8 mouse cellular contexts compared by ENCODE assay signal in the genomic region with DNA sequence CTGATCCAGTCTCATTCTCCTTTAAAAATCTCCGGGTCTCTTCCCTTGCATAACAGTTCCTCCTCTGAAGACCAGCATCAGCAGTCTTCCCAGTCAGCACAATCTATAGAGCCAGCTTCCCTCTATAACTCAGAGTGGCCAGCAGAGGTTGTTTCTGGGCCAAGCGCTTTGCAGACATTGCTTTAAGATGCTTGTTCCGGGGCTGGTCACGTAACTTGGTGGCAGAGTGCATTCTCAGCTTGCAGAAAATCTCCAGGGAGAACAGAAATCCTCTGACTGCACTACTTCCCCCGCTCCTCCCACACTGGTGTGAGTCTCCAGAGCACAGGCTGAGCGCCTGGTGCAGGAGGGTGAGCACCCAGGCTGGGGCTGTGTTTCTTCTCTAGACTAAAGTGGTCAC.
DNase-seq lines count a peak whose midpoint lies in the region; ATAC-seq and TF ChIP-seq lines count a peak whose summit lies in the region.

No protein-coding gene starts in this region.

- TF ChIP-seq EP300 in heart, adult 2 months (IDR thresholded peaks at IDR 0.05; ENCODE audit: insufficient read depth, low read depth, low read length), result no peak

- TF ChIP-seq CTCF in lung, embryonic 14.5 days (IDR thresholded peaks at IDR 0.05; ENCODE audit: low read depth), result 0 out of 2 replicates have a peak, but pooled peaks have one; percentile 12
- TF ChIP-seq CTCF in lung, adult 2 months (IDR thresholded peaks at IDR 0.05; ENCODE audit: insufficient read depth, low read length), result no peak
- 0 out of 2 replicates have a peak, but pooled peaks have one; percentile 3 for TF ChIP-seq CTCF in heart, adult 2 months (IDR thresholded peaks at IDR 0.05)

- peak; percentile 59 for DNase-seq in lung, embryonic 14.5 days
- DNase-seq in lung, adult 2 months, result no peak
- DNase-seq in embryo, embryonic 10 days (ENCODE audit: low spot score), result peak; percentile 25
- DNase-seq in heart, adult 2 months, result peak; percentile 38 to 46
- DNase-seq in layer of hippocampus, adult 11-12 months (ENCODE audit: low spot score), result peak; percentile 45
- DNase-seq in ovary, postnatal 14 days (ENCODE audit: low spot score), result peak; percentile 13
- DNase-seq in thymus, adult 18-20 months, result no peak

- no peak overlapping the region for H3K9ac ChIP-seq in lung, embryonic 14.5 days
- no peak overlapping the region for H3K9ac ChIP-seq in heart, adult 2 months (ENCODE audit: low read depth, low read length)

- no peak overlapping the region for H3K27ac ChIP-seq in lung, embryonic 14.5 days (ENCODE audit: low read depth)
- peak overlapping the region; percentile 66 for H3K27ac ChIP-seq in heart, adult 2 months

- no peak overlapping the region for H3K4me3 ChIP-seq in lung, embryonic 14.5 days (ENCODE audit: low read depth, low read length)
- H3K4me3 ChIP-seq in lung, adult 2 months (replicated peaks; ENCODE audit: extremely low read depth, low read depth, low read length), result no peak overlapping the region
- H3K4me3 ChIP-seq in heart, adult 2 months, result no peak overlapping the region

- intact Hi-C loops in heart, adult 2 months (cut with DNase I), result no loop called here

- H3K79me2 ChIP-seq in heart, adult 2 months (replicated peaks; ENCODE audit: control insufficient read depth, insufficient read depth, low read length), result no peaks in the 10 kb centered on the region

- 39% methylated on average over 6 of the region's 6 CpGs for WGBS in lung, embryonic 14.5 days
- WGBS in lung, adult 2 months, result 38% methylated on average over 6 of the region's 6 CpGs
- WGBS in heart, adult 2 months, result 11% methylated on average over 6 of the region's 6 CpGs

- H3K27me3 ChIP-seq in lung, embryonic 14.5 days (ENCODE audit: insufficient read depth, low read length), result no peaks in the 10 kb centered on the region
- no peaks in the 10 kb centered on the region for H3K27me3 ChIP-seq in heart, adult 2 months (ENCODE audit: control insufficient read depth, insufficient read depth, low read length)

- ATAC-seq in lung, embryonic 14.5 days (ENCODE audit: insufficient read depth), result no peak
- ATAC-seq in monocyte, adult 5-6 weeks (replicated peaks; ENCODE audit: insufficient number of reproducible peaks, low FRiP score, low TSS enrichment, poor library complexity, severe bottlenecking), result no peak

- H3K4me2 ChIP-seq in lung, embryonic 14.5 days, result no peak overlapping the region

- no peaks in the 10 kb centered on the region for H3K4me1 ChIP-seq in lung, embryonic 14.5 days (ENCODE audit: insufficient read depth)
- no peaks in the 10 kb centered on the region for H3K4me1 ChIP-seq in lung, adult 2 months (ENCODE audit: control insufficient read depth, insufficient read depth, low read length)
- peaks cover 4% of the 10 kb centered on the region; the same call in 1 of the 2 replicates for H3K4me1 ChIP-seq in heart, adult 2 months (ENCODE audit: control insufficient read depth, insufficient read depth, low read length)

- no peak for TF ChIP-seq POLR2A in lung, adult 2 months (IDR thresholded peaks at IDR 0.05; ENCODE audit: borderline replicate concordance, extremely low read depth, low read depth, low read length)
- TF ChIP-seq POLR2A in heart, adult 2 months (IDR thresholded peaks at IDR 0.05; ENCODE audit: insufficient read depth, low read depth, low read length), result no peak

- no peaks in the 10 kb centered on the region for H3K9me3 ChIP-seq in lung, embryonic 14.5 days (ENCODE audit: low read depth, low read length)

- no peaks in the 10 kb centered on the region for H3K36me3 ChIP-seq in lung, embryonic 14.5 days (ENCODE audit: insufficient read depth)
- no peaks in the 10 kb centered on the region for H3K36me3 ChIP-seq in heart, adult 2 months (ENCODE audit: control insufficient read depth, insufficient read depth, low read length)

Comparison
In these comparisons a context has a peak if more than half of its experiments do, and no peak if none do; other contexts are left out.
1. DNase-seq: peak in lung, embryonic 14.5 days (single experiment), embryo, embryonic 10 days (single experiment), heart, adult 2 months (2 of 2), layer of hippocampus, adult 11-12 months (single experiment) and ovary, postnatal 14 days (single experiment); none in lung, adult 2 months (single experiment) and thymus, adult 18-20 months (0 of 2).